Mouse (Mus musculus) ES-E14 (cell line): ENCODE results near the gene Foxp1.

Source experiments
- CHD2 ChIP-seq: IDR thresholded peaks from 2 replicates; pipeline ENCODE4 v1.6.1; 2014; ENCODE audit warnings: mild to moderate bottlenecking, low read depth, low read length, inconsistent platforms
- HCFC1 ChIP-seq: IDR thresholded peaks from 2 replicates; pipeline ENCODE4 v1.6.1; 2012; ENCODE audit warnings: low read length, inconsistent platforms, borderline replicate concordance; ENCODE audit not compliant: insufficient read depth
- ZC3H11A ChIP-seq: IDR thresholded peaks from 2 replicates; pipeline ENCODE4 v1.6.1; 2012; ENCODE audit warnings: low read depth, mild to moderate bottlenecking, inconsistent platforms, low read length, borderline replicate concordance
- ZNF384 ChIP-seq: IDR thresholded peaks from 2 replicates; pipeline ENCODE4 v1.6.1; 2012; ENCODE audit warnings: low read depth, low read length, inconsistent platforms

DNA sequence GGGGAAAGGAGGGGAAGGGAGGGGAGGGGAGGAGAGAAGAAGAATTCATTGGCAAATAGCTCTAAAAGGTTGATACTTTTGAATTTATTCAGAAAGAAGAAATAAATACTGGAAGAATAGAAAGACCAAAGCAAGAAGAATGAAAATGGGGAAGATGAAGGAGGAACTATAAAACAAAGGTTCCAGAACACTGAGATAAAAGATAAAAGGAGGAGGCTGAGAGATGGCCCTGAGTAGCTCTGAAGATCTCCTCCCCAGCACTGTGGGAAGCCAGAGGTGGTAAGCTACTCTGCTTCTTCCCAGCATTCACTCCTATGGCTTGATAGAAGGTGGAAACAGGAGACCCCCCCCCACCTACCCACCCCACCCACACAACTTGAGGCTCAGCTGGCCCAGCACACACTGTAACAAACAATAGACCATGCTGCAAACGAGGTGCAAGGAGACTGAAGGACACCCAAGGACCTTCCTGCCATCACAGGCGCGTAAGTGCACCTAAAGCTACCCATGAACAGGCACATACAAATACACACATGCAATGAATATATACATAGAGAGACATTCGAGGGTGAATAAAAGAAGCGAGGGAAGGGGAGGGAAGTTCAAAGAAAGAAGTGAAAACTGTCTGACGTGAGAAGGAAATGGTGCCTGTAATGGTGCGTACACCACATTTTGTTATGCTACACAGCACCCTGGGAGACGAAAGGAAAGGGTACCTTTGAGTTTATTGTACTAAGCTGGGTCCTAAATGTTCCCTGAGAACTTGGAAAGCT, 200.2 kb downstream of the Foxp1 start:
- no peak for TF ChIP-seq ZNF384
- no peak for TF ChIP-seq HCFC1
- no peak for TF ChIP-seq ZC3H11A
- no peak for TF ChIP-seq CHD2
